Mouse (Mus musculus): ENCODE measurements around the gene Pik3cg. TPM values are rescaled to one million over a fixed set of nuclear protein-coding genes. Genes with fewer than 3 reads are reported as not detected.

The Pik3cg gene
- total and polyA plus RNA-seq, 2 experiments from 2014 or later = 1.1 to 2.5 TPM

- peak; percentile 78 for ATAC-seq
- 23% methylated on average over 5 of the region's 5 CpGs for WGBS
Measured at GRCm38 (mm10) chr12:32158757-32159156, 49.7 kb downstream of the Pik3cg start.

GRCm38 (mm10) chr12:32146606-32147005 lies 61.9 kb downstream of the Pik3cg start:
- no peak for TF ChIP-seq CTCF (IDR thresholded peaks at IDR 0.05; ENCODE audit: low read depth)
- DNase-seq (ENCODE audit: low spot score) (no peak), ATAC-seq (no peak)
- no peaks in the 10 kb centered on the region for H3K9me3 ChIP-seq (ENCODE audit: low read length)
- no peak overlapping the region for H3K9ac ChIP-seq (replicated peaks; ENCODE audit: low read length)
- H3K4me1 ChIP-seq (ENCODE audit: insufficient read depth, low read length) = no peaks in the 10 kb centered on the region
- no peak overlapping the region for H3K27ac ChIP-seq
- no peaks in the 10 kb centered on the region for H3K27me3 ChIP-seq (ENCODE audit: insufficient read depth, low read length)
- no peak overlapping the region for H3K4me2 ChIP-seq (ENCODE audit: low read depth, low read length)
- no peaks in the 10 kb centered on the region for H3K36me3 ChIP-seq (ENCODE audit: insufficient read depth, low read length)
- 89% methylated on average over 7 of the region's 7 CpGs for WGBS
- H3K4me3 ChIP-seq (ENCODE audit: low read length) = no peak overlapping the region

More at GRCm38 (mm10) chr12:32158757-32159156, 49.7 kb downstream of the Pik3cg start:
- DNase-seq (ENCODE audit: low spot score) = peak; percentile 20
- no peak for TF ChIP-seq CTCF (IDR thresholded peaks at IDR 0.05; ENCODE audit: low read depth)
- Histone ChIP-seq H3K27me3 (ENCODE audit: insufficient read depth, low read length) (no peaks in the 10 kb centered on the region), H3K4me3 (ENCODE audit: low read length) (no peak overlapping the region), H3K9me3 (ENCODE audit: low read length) (no peaks in the 10 kb centered on the region), H3K36me3 (ENCODE audit: insufficient read depth, low read length) (no peaks in the 10 kb centered on the region), H3K27ac (no peak overlapping the region), H3K9ac (replicated peaks; ENCODE audit: low read length) (no peak overlapping the region), H3K4me2 (ENCODE audit: low read depth, low read length) (no peak overlapping the region), H3K4me1 (ENCODE audit: insufficient read depth, low read length) (0 out of 2 replicates have a peak, but pooled peaks cover 3% of the 10 kb centered on the region)

GRCm38 (mm10) chr12:32145651-32146050 lies 62.8 kb downstream of the Pik3cg start:
- H3K36me3 ChIP-seq (ENCODE audit: insufficient read depth, low read length) = no peaks in the 10 kb centered on the region
- no peak overlapping the region for H3K4me2 ChIP-seq (ENCODE audit: low read depth, low read length)
- no peaks in the 10 kb centered on the region for H3K27me3 ChIP-seq (ENCODE audit: insufficient read depth, low read length)
- 87% methylated on average over 4 of the region's 4 CpGs for WGBS
- H3K4me1 ChIP-seq (ENCODE audit: insufficient read depth, low read length) = no peaks in the 10 kb centered on the region
- no peak overlapping the region for H3K4me3 ChIP-seq (ENCODE audit: low read length)
- DNase-seq (ENCODE audit: low spot score) (no peak), ATAC-seq (no peak)
- no peak for TF ChIP-seq CTCF (IDR thresholded peaks at IDR 0.05; ENCODE audit: low read depth)
- no peak overlapping the region for H3K9ac ChIP-seq (replicated peaks; ENCODE audit: low read length)
- H3K27ac ChIP-seq = no peak overlapping the region
- no peaks in the 10 kb centered on the region for H3K9me3 ChIP-seq (ENCODE audit: low read length)

- H3K36me3 ChIP-seq (ENCODE audit: insufficient read depth, low read length) = no peaks in the 10 kb centered on the region
- H3K27me3 ChIP-seq (ENCODE audit: insufficient read depth, low read length) = no peaks in the 10 kb centered on the region
- H3K27ac ChIP-seq = no peak overlapping the region
- no peak overlapping the region for H3K4me3 ChIP-seq (ENCODE audit: low read length)
- ATAC-seq (peak; percentile 78), DNase-seq (ENCODE audit: low spot score) (peak; percentile 87)
- H3K9me3 ChIP-seq (ENCODE audit: low read length) = no peaks in the 10 kb centered on the region
- WGBS = 6% methylated on average over 5 of the region's 5 CpGs
- H3K4me1 ChIP-seq (ENCODE audit: insufficient read depth, low read length) = no peaks in the 10 kb centered on the region
- peak; percentile 83 for TF ChIP-seq CTCF (IDR thresholded peaks at IDR 0.05; ENCODE audit: low read depth)
- no peak overlapping the region for H3K9ac ChIP-seq (replicated peaks; ENCODE audit: low read length)
- no peak overlapping the region for H3K4me2 ChIP-seq (ENCODE audit: low read depth, low read length)
Measured at GRCm38 (mm10) chr12:32144513-32144912, 63.9 kb downstream of the Pik3cg start.

- H3K4me3 ChIP-seq (ENCODE audit: low read length) = no peak overlapping the region
- H3K4me1 ChIP-seq (ENCODE audit: insufficient read depth, low read length) = no peaks in the 10 kb centered on the region
- no peaks in the 10 kb centered on the region for H3K9me3 ChIP-seq (ENCODE audit: low read length)
- no peak overlapping the region for H3K27ac ChIP-seq
- ATAC-seq = no peak
- TF ChIP-seq CTCF (IDR thresholded peaks at IDR 0.05; ENCODE audit: low read depth) = no peak
- H3K9ac ChIP-seq (replicated peaks; ENCODE audit: low read length) = no peak overlapping the region
- H3K36me3 ChIP-seq (ENCODE audit: insufficient read depth, low read length) = no peaks in the 10 kb centered on the region
- H3K4me2 ChIP-seq (ENCODE audit: low read depth, low read length) = no peak overlapping the region
- no peaks in the 10 kb centered on the region for H3K27me3 ChIP-seq (ENCODE audit: insufficient read depth, low read length)
- WGBS = 91% methylated on average over 5 of the region's 5 CpGs
- no peak for DNase-seq (ENCODE audit: low spot score)
Measured at GRCm38 (mm10) chr12:32143782-32144181, 64.7 kb downstream of the Pik3cg start.

GRCm38 (mm10) chr12:32143151-32143550 lies 65.3 kb downstream of the Pik3cg start:
- no peaks in the 10 kb centered on the region for H3K4me1 ChIP-seq (ENCODE audit: insufficient read depth, low read length)
- H3K36me3 ChIP-seq (ENCODE audit: insufficient read depth, low read length) = no peaks in the 10 kb centered on the region
- no peak for ATAC-seq
- 66% methylated on average over 4 of the region's 4 CpGs for WGBS
- TF ChIP-seq CTCF (IDR thresholded peaks at IDR 0.05; ENCODE audit: low read depth) = no peak
- no peak overlapping the region for H3K27ac ChIP-seq
- H3K4me3 ChIP-seq (ENCODE audit: low read length) = no peak overlapping the region
- H3K4me2 ChIP-seq (ENCODE audit: low read depth, low read length) = no peak overlapping the region
- H3K9me3 ChIP-seq (ENCODE audit: low read length) = no peaks in the 10 kb centered on the region
- H3K27me3 ChIP-seq (ENCODE audit: insufficient read depth, low read length) = no peaks in the 10 kb centered on the region
- H3K9ac ChIP-seq (replicated peaks; ENCODE audit: low read length) = no peak overlapping the region
- DNase-seq (ENCODE audit: low spot score) = no peak

- ATAC-seq (no peak), DNase-seq (ENCODE audit: low spot score) (no peak)
- H3K9ac ChIP-seq (replicated peaks; ENCODE audit: low read length) = no peak overlapping the region
- no peaks in the 10 kb centered on the region for H3K4me1 ChIP-seq (ENCODE audit: insufficient read depth, low read length)
- H3K4me3 ChIP-seq (ENCODE audit: low read length) = no peak overlapping the region
- no peak overlapping the region for H3K27ac ChIP-seq
- no peaks in the 10 kb centered on the region for H3K36me3 ChIP-seq (ENCODE audit: insufficient read depth, low read length)
- no peaks in the 10 kb centered on the region for H3K27me3 ChIP-seq (ENCODE audit: insufficient read depth, low read length)
- no peak for TF ChIP-seq CTCF (IDR thresholded peaks at IDR 0.05; ENCODE audit: low read depth)
- no peak overlapping the region for H3K4me2 ChIP-seq (ENCODE audit: low read depth, low read length)
- no peaks in the 10 kb centered on the region for H3K9me3 ChIP-seq (ENCODE audit: low read length)
Measured at GRCm38 (mm10) chr12:32141766-32142165, 66.7 kb downstream of the Pik3cg start.

Measured in hindbrain, postnatal 0 days (tissue).